Mouse (Mus musculus) ovary, postnatal 14 days (tissue): Measurements from ENCODE around the gene Adcyap1.

Experiments used
- DNase-seq: peaks from one replicate; pipeline ENCODE4 v3.0.0; 2022; ENCODE audit warnings: low spot score

The Adcyap1 gene

GRCm38 (mm10) chr17:93198717-93199116, at the start of gene Adcyap1:
Adcyap1 (plus strand) TSS chr17:93199017.
- no peak for DNase-seq

- peak; percentile 37 for DNase-seq
Observed at GRCm38 (mm10) chr17:93158280-93158851, 40.5 kb upstream of the Adcyap1 start.

GRCm38 (mm10) chr17:93169572-93169971, 29.2 kb upstream of the Adcyap1 start:
- DNase-seq: no peak

GRCm38 (mm10) chr17:93196846-93197245, 2.0 kb upstream of the Adcyap1 start:
- DNase-seq: no peak

- DNase-seq: no peak
Observed at GRCm38 (mm10) chr17:93198213-93198612, 604 bp upstream of the Adcyap1 start.

- DNase-seq: no peak
Observed at GRCm38 (mm10) chr17:93199218-93199617, 401 bp downstream of the Adcyap1 start.

- no peak for DNase-seq
Observed at GRCm38 (mm10) chr17:93199747-93200146, 930 bp downstream of the Adcyap1 start.

GRCm38 (mm10) chr17:93200386-93201264, 1.8 kb downstream of the Adcyap1 start:
- DNase-seq: no peak

GRCm38 (mm10) chr17:93201265-93201925, 2.6 kb downstream of the Adcyap1 start:
- DNase-seq: no peak

GRCm38 (mm10) chr17:93202165-93203075, 3.6 kb downstream of the Adcyap1 start:
- no peak for DNase-seq

GRCm38 (mm10) chr17:93203076-93204031, 4.5 kb downstream of the Adcyap1 start:
- no peak for DNase-seq

GRCm38 (mm10) chr17:93217785-93218184, 19.0 kb downstream of the Adcyap1 start:
- no peak for DNase-seq

GRCm38 (mm10) chr17:93218640-93219039, 19.8 kb downstream of the Adcyap1 start:
- no peak for DNase-seq

- no peak for DNase-seq
Observed at GRCm38 (mm10) chr17:93237355-93237754, 38.5 kb downstream of the Adcyap1 start.
